Mouse (Mus musculus) T-helper 2 cell (primary cell): ENCODE data around the gene Tctn1.

Experiments used
- in situ Hi-C: fragments of 300-600 bp; cut with MboI, MseI; formaldehyde crosslinking; loops from one replicate; pipeline ENCODE4 v1.15.1; 2025; ENCODE audit warnings: high pct_unique_total_duplicates

The Tctn1 gene

GRCm38 (mm10) chr5:122263933-122264905 lies at the start of gene Tctn1:
Gene Tctn1, minus strand, starts transcription at chr5:122264460.
- in situ Hi-C loops, result no loop called here

GRCm38 (mm10) chr5:122312942-122313684 lies 48.9 kb upstream of the Tctn1 start:
- in situ Hi-C loops, result no loop called here

- in situ Hi-C loops, result no loop called here
These were observed 48.1 kb upstream of the Tctn1 start for GRCm38 (mm10) chr5:122312346-122312745.

GRCm38 (mm10) chr5:122311692-122312091 lies 47.4 kb upstream of the Tctn1 start:
- in situ Hi-C loops, result no loop called here

GRCm38 (mm10) chr5:122310699-122311098 lies 46.4 kb upstream of the Tctn1 start:
- in situ Hi-C loops, result no loop called here

GRCm38 (mm10) chr5:122306536-122306935 lies 42.3 kb upstream of the Tctn1 start:
- in situ Hi-C loops, result no loop called here

GRCm38 (mm10) chr5:122305472-122305871 lies 41.2 kb upstream of the Tctn1 start:
- in situ Hi-C loops, result no loop called here

GRCm38 (mm10) chr5:122304541-122304940 lies 40.3 kb upstream of the Tctn1 start:
- in situ Hi-C loops, result no loop called here

GRCm38 (mm10) chr5:122303937-122304336 lies 39.7 kb upstream of the Tctn1 start:
- in situ Hi-C loops, result no loop called here

GRCm38 (mm10) chr5:122302810-122303745 lies 38.8 kb upstream of the Tctn1 start:
- in situ Hi-C loops, result no loop called here

GRCm38 (mm10) chr5:122300071-122300518 lies 35.8 kb upstream of the Tctn1 start:
- in situ Hi-C loops, result no loop called here

- in situ Hi-C loops, result no loop called here
These were observed 31.1 kb upstream of the Tctn1 start for GRCm38 (mm10) chr5:122295113-122295935.

GRCm38 (mm10) chr5:122294219-122294735 lies 30.0 kb upstream of the Tctn1 start:
- in situ Hi-C loops, result no loop called here

- in situ Hi-C loops, result no loop called here
These were observed 28.9 kb upstream of the Tctn1 start for GRCm38 (mm10) chr5:122293131-122293530.

GRCm38 (mm10) chr5:122291553-122292339 lies 27.5 kb upstream of the Tctn1 start:
- in situ Hi-C loops, result no loop called here

- in situ Hi-C loops, result no loop called here
These were observed 26.9 kb upstream of the Tctn1 start for GRCm38 (mm10) chr5:122291149-122291548.

GRCm38 (mm10) chr5:122288147-122288811 lies 24.0 kb upstream of the Tctn1 start:
- in situ Hi-C loops, result no loop called here

GRCm38 (mm10) chr5:122287026-122287425 lies 22.8 kb upstream of the Tctn1 start:
- in situ Hi-C loops, result no loop called here

GRCm38 (mm10) chr5:122286191-122286590 lies 21.9 kb upstream of the Tctn1 start:
- in situ Hi-C loops, result no loop called here
